Mouse (Mus musculus): Measurements from ENCODE around the gene Slc22a16. TPM values are rescaled to one million over a fixed set of nuclear protein-coding genes. Genes with fewer than 3 reads are reported as not detected.

The Slc22a16 gene
- polyA plus RNA-seq, 1 experiment = not detected

- DNase-seq = no peak
- Histone ChIP-seq H3K4me1 (ENCODE audit: control insufficient read depth, insufficient read depth, low read length) (no peaks in the 10 kb centered on the region), H3K27me3 (ENCODE audit: control insufficient read depth, insufficient read depth, low read length) (no peaks in the 10 kb centered on the region), H3K27ac (ENCODE audit: insufficient read depth, low read length) (no peak overlapping the region), H3K4me3 (replicated peaks; ENCODE audit: insufficient read depth, low read depth, low read length) (no peak overlapping the region)
- TF ChIP-seq POLR2A (IDR thresholded peaks at IDR 0.05; ENCODE audit: borderline replicate concordance, insufficient read depth, low read length) (no peak), CTCF (IDR thresholded peaks at IDR 0.05; ENCODE audit: borderline replicate concordance, insufficient read depth, low read depth, low read length) (no peak)
- 90% methylated on average over 1 of the region's 1 CpGs for WGBS
Observed at GRCm38 (mm10) chr10:40619760-40620159, 49.6 kb downstream of the Slc22a16 start.

GRCm38 (mm10) chr10:40629140-40629539, 59.0 kb downstream of the Slc22a16 start:
- no peak overlapping the region for H3K27ac ChIP-seq (ENCODE audit: insufficient read depth, low read length)
- WGBS = 83% methylated on average over 7 of the region's 7 CpGs
- no peaks in the 10 kb centered on the region for H3K27me3 ChIP-seq (ENCODE audit: control insufficient read depth, insufficient read depth, low read length)
- no peak overlapping the region for H3K4me3 ChIP-seq (replicated peaks; ENCODE audit: insufficient read depth, low read depth, low read length)
- TF ChIP-seq POLR2A (IDR thresholded peaks at IDR 0.05; ENCODE audit: borderline replicate concordance, insufficient read depth, low read length) (no peak), CTCF (IDR thresholded peaks at IDR 0.05; ENCODE audit: borderline replicate concordance, insufficient read depth, low read depth, low read length) (peak; percentile 58; the same call in 1 of the 2 replicates)
- peak; percentile 52 to 60 for DNase-seq
- peaks cover 9% of the 10 kb centered on the region for H3K4me1 ChIP-seq (ENCODE audit: control insufficient read depth, insufficient read depth, low read length)

- Histone ChIP-seq H3K27me3 (ENCODE audit: control insufficient read depth, insufficient read depth, low read length) (no peaks in the 10 kb centered on the region), H3K4me3 (replicated peaks; ENCODE audit: insufficient read depth, low read depth, low read length) (peak within 1 kb of the TSS; percentile 49), H3K4me1 (ENCODE audit: control insufficient read depth, insufficient read depth, low read length) (peaks cover 9% of the 10 kb centered on the region), H3K27ac (ENCODE audit: insufficient read depth, low read length) (peak within 1 kb of the TSS; percentile 68)
- no peak for TF ChIP-seq CTCF (IDR thresholded peaks at IDR 0.05; ENCODE audit: borderline replicate concordance, insufficient read depth, low read depth, low read length)
- TF ChIP-seq POLR2A (IDR thresholded peaks at IDR 0.05; ENCODE audit: borderline replicate concordance, insufficient read depth, low read length) = no peak
- 28% methylated on average over 8 of the region's 8 CpGs for WGBS
- peak; percentile 66 to 83 for DNase-seq
Observed at GRCm38 (mm10) chr10:40629656-40630311, 59.6 kb downstream of the Slc22a16 start, which contains the start of gene Ddo. Gene Ddo, plus strand, starts transcription at chr10:40630011.

- Histone ChIP-seq H3K4me3 (replicated peaks; ENCODE audit: insufficient read depth, low read depth, low read length) (peak overlapping the region; percentile 49), H3K27ac (ENCODE audit: insufficient read depth, low read length) (peak overlapping the region; percentile 68), H3K4me1 (ENCODE audit: control insufficient read depth, insufficient read depth, low read length) (peaks cover 9% of the 10 kb centered on the region), H3K27me3 (ENCODE audit: control insufficient read depth, insufficient read depth, low read length) (no peaks in the 10 kb centered on the region)
- TF ChIP-seq POLR2A (IDR thresholded peaks at IDR 0.05; ENCODE audit: borderline replicate concordance, insufficient read depth, low read length) (no peak), CTCF (IDR thresholded peaks at IDR 0.05; ENCODE audit: borderline replicate concordance, insufficient read depth, low read depth, low read length) (no peak)
- peak; percentile 53 to 55 for DNase-seq
- WGBS = 23% methylated on average over 5 of the region's 5 CpGs
Observed at GRCm38 (mm10) chr10:40630457-40630856, 60.3 kb downstream of the Slc22a16 start.

GRCm38 (mm10) chr10:40630961-40631360, 60.8 kb downstream of the Slc22a16 start:
- peak in 1 of 2 experiments; percentile 43 for DNase-seq
- 80% methylated on average over 9 of the region's 9 CpGs for WGBS

GRCm38 (mm10) chr10:40632087-40632486, 62.0 kb downstream of the Slc22a16 start:
- Histone ChIP-seq H3K4me1 (ENCODE audit: control insufficient read depth, insufficient read depth, low read length) (peaks cover 9% of the 10 kb centered on the region), H3K27ac (ENCODE audit: insufficient read depth, low read length) (no peak overlapping the region), H3K4me3 (replicated peaks; ENCODE audit: insufficient read depth, low read depth, low read length) (no peak overlapping the region), H3K27me3 (ENCODE audit: control insufficient read depth, insufficient read depth, low read length) (no peaks in the 10 kb centered on the region)
- no peak for DNase-seq
- WGBS = 70% methylated on average over 3 of the region's 3 CpGs
- no peak for TF ChIP-seq POLR2A (IDR thresholded peaks at IDR 0.05; ENCODE audit: borderline replicate concordance, insufficient read depth, low read length)
- TF ChIP-seq CTCF (IDR thresholded peaks at IDR 0.05; ENCODE audit: borderline replicate concordance, insufficient read depth, low read depth, low read length) = no peak

More at GRCm38 (mm10) chr10:40630961-40631360, 60.8 kb downstream of the Slc22a16 start:
- Histone ChIP-seq H3K27me3 (ENCODE audit: control insufficient read depth, insufficient read depth, low read length) (no peaks in the 10 kb centered on the region), H3K27ac (ENCODE audit: insufficient read depth, low read length) (peak overlapping the region; percentile 1; the same call in 1 of the 2 replicates), H3K4me3 (replicated peaks; ENCODE audit: insufficient read depth, low read depth, low read length) (no peak overlapping the region), H3K4me1 (ENCODE audit: control insufficient read depth, insufficient read depth, low read length) (peaks cover 9% of the 10 kb centered on the region)
- no peak for TF ChIP-seq POLR2A (IDR thresholded peaks at IDR 0.05; ENCODE audit: borderline replicate concordance, insufficient read depth, low read length)
- TF ChIP-seq CTCF (IDR thresholded peaks at IDR 0.05; ENCODE audit: borderline replicate concordance, insufficient read depth, low read depth, low read length) = no peak

- TF ChIP-seq CTCF (IDR thresholded peaks at IDR 0.05; ENCODE audit: borderline replicate concordance, insufficient read depth, low read depth, low read length) = no peak
- no peak overlapping the region for H3K27ac ChIP-seq (ENCODE audit: insufficient read depth, low read length)
- WGBS = 84% methylated on average over 10 of the region's 10 CpGs
- H3K4me3 ChIP-seq (replicated peaks; ENCODE audit: insufficient read depth, low read depth, low read length) = no peak overlapping the region
- DNase-seq = no peak
- H3K4me1 ChIP-seq (ENCODE audit: control insufficient read depth, insufficient read depth, low read length) = peaks cover 34% of the 10 kb centered on the region
- no peaks in the 10 kb centered on the region for H3K27me3 ChIP-seq (ENCODE audit: control insufficient read depth, insufficient read depth, low read length)
Observed at GRCm38 (mm10) chr10:40637331-40637730, 67.2 kb downstream of the Slc22a16 start.

GRCm38 (mm10) chr10:40638276-40638675, 68.1 kb downstream of the Slc22a16 start:
- Histone ChIP-seq H3K4me3 (replicated peaks; ENCODE audit: insufficient read depth, low read depth, low read length) (no peak overlapping the region), H3K27ac (ENCODE audit: insufficient read depth, low read length) (peak overlapping the region; percentile 87), H3K27me3 (ENCODE audit: control insufficient read depth, insufficient read depth, low read length) (no peaks in the 10 kb centered on the region), H3K4me1 (ENCODE audit: control insufficient read depth, insufficient read depth, low read length) (peaks cover 34% of the 10 kb centered on the region)
- no peak for TF ChIP-seq POLR2A (IDR thresholded peaks at IDR 0.05; ENCODE audit: borderline replicate concordance, insufficient read depth, low read length)
- TF ChIP-seq CTCF (IDR thresholded peaks at IDR 0.05; ENCODE audit: borderline replicate concordance, insufficient read depth, low read depth, low read length) = no peak
- peak; percentile 81 to 86 for DNase-seq
- whole genome bisulfite sequencing = 14% methylated on average over 7 of the region's 7 CpGs

Measured in cerebellum, adult 2 months (tissue).